Mouse (Mus musculus) inflammation-experienced regulatory T-cells (primary cell): ENCODE data around the gene Pcid2. TPM values are rescaled to one million over a fixed set of nuclear protein-coding genes. Genes with fewer than 3 reads are reported as not detected.

Experiments
- polyA plus RNA-seq, 2 experiments: library from polyadenylated mRNA; unstranded; fragments of 100-300 nt; shearing (Covaris generic); gene quantifications; one replicate each; pipeline ENCODE4 v1.2.1; 2017

Gene Pcid2
- polyA plus RNA-seq: 10 to 100 TPM; 36.2 to 45.0 TPM

GRCm38 (mm10) chr8:13105087-13105881 lies at the start of gene Pcid2, which contains the start of gene Cul4a:
Gene Pcid2 (minus strand): TSS chr8:13105459.
Gene Cul4a (plus strand): TSS chr8:13105621.

GRCm38 (mm10) chr8:13060441-13061150 lies 44.7 kb downstream of the Pcid2 start, which contains the start of gene Proz:
Gene Proz (plus strand): TSS chr8:13060914.

GRCm38 (mm10) chr8:13037015-13037414 lies 68.2 kb downstream of the Pcid2 start, which contains the start of gene F10:
Gene F10 (plus strand): TSS chr8:13037308.

Other genes starting within 250 kb of the Pcid2 start
- 1 to 10 TPM; 1.2 to 7.8 TPM for gene Mcf2l, start 231.7 kb downstream of the Pcid2 start, polyA plus RNA-seq
- 1 to 10 TPM in 1 of 2 experiments, not detected in 1; 1.2 TPM for gene F7, start 79.4 kb downstream of the Pcid2 start, polyA plus RNA-seq
- under 1 TPM; 0.18 to 0.50 TPM for gene F10, start 68.2 kb downstream of the Pcid2 start, polyA plus RNA-seq
- gene Proz, start 44.5 kb downstream of the Pcid2 start, polyA plus RNA-seq: 1 to 10 TPM; 3.6 to 4.5 TPM
- 10 to 100 TPM; 34.7 to 38.6 TPM for gene Cul4a, start 162 bp upstream of the Pcid2 start, polyA plus RNA-seq
- gene Lamp1, start 53.7 kb upstream of the Pcid2 start, polyA plus RNA-seq: 100 to 1,000 TPM; 217 to 236 TPM
- gene Grtp1, start 95.2 kb upstream of the Pcid2 start, polyA plus RNA-seq: 1 to 10 TPM; 2.0 to 4.3 TPM
- 1 to 10 TPM in 1 of 2 experiments, under 1 TPM in 1; 0.46 to 2.0 TPM for gene Adprhl1, start 148.7 kb upstream of the Pcid2 start, polyA plus RNA-seq
- gene Dcun1d2, start 182.7 kb upstream of the Pcid2 start, polyA plus RNA-seq: 10 to 100 TPM; 32.2 to 36.3 TPM
- 10 to 100 TPM; 29.6 to 38.1 TPM for gene Tmco3, start 182.7 kb upstream of the Pcid2 start, polyA plus RNA-seq
- gene Tfdp1, start 233.3 kb upstream of the Pcid2 start, polyA plus RNA-seq: 10 to 100 TPM; 61.5 to 63.5 TPM